Mouse (Mus musculus) bone marrow, adult 2 months (tissue): Measurements from ENCODE around the gene Gamt. TPM values are rescaled to one million over a fixed set of nuclear protein-coding genes. Genes with fewer than 3 reads are reported as not detected.

Experiments used
- H3K27ac ChIP-seq: fragments of 200-500 bp; 2 replicates; pipeline ENCODE4 v1.5.1; 2012; ENCODE audit warnings: low read depth, mild to moderate bottlenecking, control low read depth, inconsistent platforms, low read length; ENCODE audit not compliant: control insufficient read depth, poor library complexity, insufficient read depth
- H3K4me1 ChIP-seq: fragments of 200-500 bp; 2 replicates; pipeline ENCODE4 v1.6.1; 2011; ENCODE audit warnings: low read length; ENCODE audit not compliant: control insufficient read depth, insufficient read depth
- H3K4me3 ChIP-seq: fragments of 200-500 bp; replicated peaks from 2 replicates; pipeline ENCODE3; 2011; ENCODE audit warnings: mild to moderate bottlenecking, low read depth, low read length, control low read depth; ENCODE audit not compliant: control insufficient read depth
- CTCF ChIP-seq: fragments of 200-500 bp; IDR thresholded peaks from 2 replicates; pipeline ENCODE4 v1.5.1; 2011; ENCODE audit warnings: low read length, control low read depth; ENCODE audit not compliant: control insufficient read depth, insufficient read depth
- POLR2A ChIP-seq: fragments of 200-500 bp; IDR thresholded peaks from 2 replicates; pipeline ENCODE4 v1.6.1; 2011; ENCODE audit warnings: low read depth, mild to moderate bottlenecking, control low read depth, low read length, borderline replicate concordance; ENCODE audit not compliant: control insufficient read depth
- WGBS: fragments of 180-500 bp; shearing (Covaris S2); methylation state at CpG from one replicate; pipeline ENCODE4 v1.1.7; 2018; 5-methylcytosine and 5-hydroxymethylcytosine counted together
- polyA plus RNA-seq: library from polyadenylated mRNA; stranded (reverse); fragments of >200 nt; gene quantifications from 2 replicates; pipeline ENCODE4 v1.2.4, GENCODE M21; 2011; ENCODE audit warnings: low replicate concordance; ENCODE audit not compliant: missing spikeins, insufficient read depth, insufficient read length

Gamt gene
- polyA plus RNA-seq, 1 experiment, result 5.8 TPM

GRCm38 (mm10) chr10:80264341-80265148 is 3.7 kb upstream of the Gamt start:
- TF ChIP-seq POLR2A (peak; percentile 76; the same call in 1 of the 2 replicates), CTCF (no peak)
- Histone ChIP-seq H3K27ac (peak overlapping the region; percentile 93), H3K4me3 (peak overlapping the region; percentile 81), H3K4me1 (no peaks in the 10 kb centered on the region; the same call in 1 of the 2 replicates)
- under 1% methylated on average over 81 of the region's 81 CpGs for WGBS

- no peak overlapping the region for H3K4me3 ChIP-seq
- no peaks in the 10 kb centered on the region; the same call in 1 of the 2 replicates for H3K4me1 ChIP-seq
- TF ChIP-seq POLR2A (no peak), CTCF (no peak)
- 87% methylated on average over 10 of the region's 10 CpGs for WGBS
- H3K27ac ChIP-seq, result no peak overlapping the region
Measured at GRCm38 (mm10) chr10:80262776-80263365, 2.1 kb upstream of the Gamt start.

GRCm38 (mm10) chr10:80262169-80262568 is 1.4 kb upstream of the Gamt start:
- TF ChIP-seq CTCF, result no peak
- no peak for TF ChIP-seq POLR2A
- Histone ChIP-seq H3K4me1 (no peaks in the 10 kb centered on the region; the same call in 1 of the 2 replicates), H3K4me3 (no peak overlapping the region), H3K27ac (no peak overlapping the region)
- WGBS, result 68% methylated on average over 12 of the region's 12 CpGs

GRCm38 (mm10) chr10:80261585-80261968 is 765 bp upstream of the Gamt start:
- 0% methylated on average over 14 of the region's 14 CpGs for WGBS

GRCm38 (mm10) chr10:80259861-80260641 is 761 bp downstream of the Gamt start:
- WGBS, result 25% methylated on average over 19 of the region's 19 CpGs
- Histone ChIP-seq H3K4me1 (no peaks in the 10 kb centered on the region; the same call in 1 of the 2 replicates), H3K4me3 (peak overlapping the region; percentile 55), H3K27ac (no peak overlapping the region)
- no peak for TF ChIP-seq CTCF
- no peak for TF ChIP-seq POLR2A

More at GRCm38 (mm10) chr10:80261585-80261968, 765 bp upstream of the Gamt start:
- peak; percentile 48; the same call in 1 of the 2 replicates for TF ChIP-seq POLR2A
- TF ChIP-seq CTCF, result no peak
- no peaks in the 10 kb centered on the region; the same call in 1 of the 2 replicates for H3K4me1 ChIP-seq
- H3K27ac ChIP-seq, result peak overlapping the region; percentile 84
- H3K4me3 ChIP-seq, result peak overlapping the region; percentile 72

- Histone ChIP-seq H3K27ac (no peak overlapping the region), H3K4me3 (no peak overlapping the region), H3K4me1 (no peaks in the 10 kb centered on the region; the same call in 1 of the 2 replicates)
- 91% methylated on average over 6 of the region's 6 CpGs for WGBS
- no peak for TF ChIP-seq CTCF
Measured at GRCm38 (mm10) chr10:80259463-80259805, 1.4 kb downstream of the Gamt start.

GRCm38 (mm10) chr10:80258752-80259462 is 1.9 kb downstream of the Gamt start:
- no peak overlapping the region for H3K27ac ChIP-seq
- TF ChIP-seq POLR2A (no peak), CTCF (no peak)
- no peak overlapping the region for H3K4me3 ChIP-seq
- WGBS, result 89% methylated on average over 14 of the region's 14 CpGs
- H3K4me1 ChIP-seq, result no peaks in the 10 kb centered on the region; the same call in 1 of the 2 replicates

- H3K4me3 ChIP-seq, result no peak overlapping the region
- H3K4me1 ChIP-seq, result no peaks in the 10 kb centered on the region; the same call in 1 of the 2 replicates
- TF ChIP-seq CTCF (no peak), POLR2A (no peak)
- WGBS, result 67% methylated on average over 2 of the region's 2 CpGs
- no peak overlapping the region for H3K27ac ChIP-seq
Measured at GRCm38 (mm10) chr10:80257936-80258335, 2.9 kb downstream of the Gamt start.
